Mouse (Mus musculus) adrenal gland, postnatal 14 days (tissue): ENCODE data around the gene Acsm5. TPM values are rescaled to one million over a fixed set of nuclear protein-coding genes. Genes with fewer than 3 reads are reported as not detected.
A peak's percentile ranks its signal among the peaks of the same experiment; 100 is the strongest.

Source experiments
- DNase-seq: peaks from one replicate; pipeline ENCODE4 v3.0.0; 2021; ENCODE audit warnings: mixed read lengths
- long read RNA-seq, 2 experiments: library from polyadenylated mRNA; stranded (forward); transcript quantifications; one replicate each; pipeline ENCODE4 v2.0.0; 2021
- total RNA-seq: library from RNA; stranded (reverse); gene quantifications from 2 replicates; pipeline ENCODE4 v1.2.3, GENCODE M21; 2021

Acsm5 gene
- 4.6 and 11.0 TPM in 2 replicates for total RNA-seq
- long read RNA-seq, experiment 1, result 0 reads
- long read RNA-seq, experiment 2, partial matches to known transcripts, result 0 of 11 reads
- long read RNA-seq, experiment 2, other reads (novel, unspliced or antisense), result 3 of 11 reads

DNA sequence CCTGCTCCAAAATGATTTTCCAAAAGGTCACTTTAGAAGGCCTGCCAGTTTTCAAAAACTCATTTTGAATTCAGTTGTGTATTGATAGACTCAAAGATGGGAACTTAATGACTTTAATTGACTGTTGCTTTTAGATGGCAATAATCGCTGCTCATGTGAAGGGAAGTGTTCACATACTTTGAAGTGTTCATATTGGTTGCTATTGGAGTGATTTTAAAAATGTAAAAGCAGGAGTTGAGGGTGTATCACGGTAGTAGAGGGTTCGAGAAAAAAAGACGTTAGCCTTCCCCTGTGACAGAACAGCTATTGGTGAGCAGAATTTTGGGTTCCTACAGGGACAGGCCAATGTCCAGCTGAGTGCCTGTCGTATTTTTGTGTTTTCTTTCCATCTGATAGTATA, at the start of gene Acsm5:
Gene Acsm5 (plus strand): TSS at position 301 of the 400 bp plus-strand sequence.
- DNase-seq, result no peak

DNA sequence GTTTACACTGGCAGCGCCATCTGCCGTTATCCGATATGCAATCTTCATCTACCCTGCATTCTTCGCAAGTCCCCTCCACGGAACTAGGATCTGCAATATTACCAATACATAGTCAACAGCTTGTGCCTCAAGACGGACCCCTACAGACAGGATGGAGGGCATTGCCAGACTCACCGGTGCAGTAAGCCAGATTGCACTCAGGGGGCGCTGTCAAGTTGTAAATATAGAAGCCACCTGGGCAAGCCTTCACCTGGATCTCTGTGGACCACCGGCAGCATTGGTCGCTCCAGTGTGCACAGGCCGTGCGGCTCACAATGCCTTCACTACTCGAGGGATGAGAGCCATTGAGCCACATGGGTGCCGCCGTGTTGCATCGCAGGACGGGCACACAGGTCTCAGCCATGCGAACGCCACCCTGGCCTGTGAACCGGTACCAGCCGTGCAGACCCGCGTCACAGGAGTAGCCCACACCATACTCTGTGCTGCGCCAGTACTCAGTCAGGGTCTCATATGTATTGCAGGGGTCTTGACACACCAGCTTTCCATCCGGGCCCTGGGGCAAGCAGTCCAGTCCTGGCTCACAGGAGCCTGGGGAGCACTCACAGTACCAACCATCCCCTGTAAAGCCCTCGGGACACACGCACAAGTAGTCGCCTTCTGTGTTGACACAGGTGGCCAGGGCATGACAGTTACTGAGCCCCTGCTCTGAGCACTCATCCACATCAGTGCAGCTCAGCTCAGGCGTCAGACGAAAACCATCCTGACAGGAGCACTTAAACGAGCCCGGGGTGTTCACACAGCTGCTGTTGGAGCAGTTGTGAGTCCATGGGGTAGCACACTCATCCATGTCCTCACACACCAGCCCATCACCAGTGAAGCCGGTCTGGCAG, 42.5 kb upstream of the Acsm5 start:
- no peak for DNase-seq

DNA sequence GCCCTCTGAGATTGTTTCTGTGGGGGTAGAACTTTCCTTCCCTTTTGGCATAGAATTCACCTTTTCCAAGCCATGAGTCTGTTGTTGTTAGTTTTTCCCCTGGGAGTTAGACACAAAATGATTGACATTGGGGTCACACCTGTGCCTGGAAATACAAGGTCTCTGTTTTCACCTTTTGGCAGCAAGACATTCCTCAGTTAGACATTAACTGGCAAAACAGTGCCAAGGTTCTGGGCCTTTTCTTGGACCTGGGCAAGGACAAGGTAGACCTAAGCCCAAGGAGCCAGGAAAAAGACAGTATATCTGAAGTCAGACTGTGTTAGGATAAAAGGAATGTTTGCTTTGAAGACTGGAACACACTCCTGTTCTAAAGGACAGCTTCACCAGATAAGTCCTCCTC, 40.0 kb upstream of the Acsm5 start, which contains the start of gene Umod:
Gene Umod (minus strand): TSS at position 27 of the 400 bp plus-strand sequence.
- DNase-seq, result no peak

DNA sequence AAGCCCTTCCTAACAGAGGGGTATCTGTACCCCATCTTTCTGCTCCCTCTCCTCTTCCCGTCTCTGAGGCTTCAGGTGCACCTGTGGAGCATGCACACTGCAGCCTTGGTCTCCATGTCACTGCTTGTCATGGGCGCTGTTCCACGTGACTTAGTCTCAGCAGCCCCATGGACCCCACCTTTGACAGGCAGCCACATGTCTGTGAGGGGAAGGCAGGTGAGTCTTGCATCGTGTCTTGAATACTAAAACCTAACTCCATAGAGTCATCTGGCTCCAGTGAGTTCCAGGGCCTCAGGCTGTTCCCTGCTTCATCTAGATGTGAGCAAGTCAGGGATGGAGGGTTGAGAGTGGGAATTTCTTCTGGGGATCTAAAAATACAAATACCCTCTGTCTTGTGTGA, 35.1 kb upstream of the Acsm5 start:
- DNase-seq, result no peak

DNA sequence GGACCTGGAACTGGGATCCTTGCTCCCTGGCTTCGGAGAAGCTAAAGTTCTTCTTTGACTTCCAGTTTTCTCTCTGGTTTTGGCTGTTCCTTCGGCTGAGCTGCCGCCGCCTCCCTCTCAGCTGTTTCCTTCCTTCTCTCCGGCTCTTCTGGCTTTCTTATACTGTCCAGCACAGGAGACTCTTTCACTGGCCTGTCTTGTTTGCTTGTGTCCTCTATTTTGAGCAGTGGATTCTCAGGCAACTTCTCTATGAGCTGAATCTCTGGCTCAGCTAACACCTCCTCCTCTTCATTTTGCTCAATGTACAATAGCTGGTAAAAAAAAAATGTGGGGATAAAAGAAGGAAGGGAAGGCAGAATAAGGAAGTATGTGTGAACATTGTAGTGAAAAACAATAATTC, 32.6 kb upstream of the Acsm5 start:
- no peak for DNase-seq

DNA sequence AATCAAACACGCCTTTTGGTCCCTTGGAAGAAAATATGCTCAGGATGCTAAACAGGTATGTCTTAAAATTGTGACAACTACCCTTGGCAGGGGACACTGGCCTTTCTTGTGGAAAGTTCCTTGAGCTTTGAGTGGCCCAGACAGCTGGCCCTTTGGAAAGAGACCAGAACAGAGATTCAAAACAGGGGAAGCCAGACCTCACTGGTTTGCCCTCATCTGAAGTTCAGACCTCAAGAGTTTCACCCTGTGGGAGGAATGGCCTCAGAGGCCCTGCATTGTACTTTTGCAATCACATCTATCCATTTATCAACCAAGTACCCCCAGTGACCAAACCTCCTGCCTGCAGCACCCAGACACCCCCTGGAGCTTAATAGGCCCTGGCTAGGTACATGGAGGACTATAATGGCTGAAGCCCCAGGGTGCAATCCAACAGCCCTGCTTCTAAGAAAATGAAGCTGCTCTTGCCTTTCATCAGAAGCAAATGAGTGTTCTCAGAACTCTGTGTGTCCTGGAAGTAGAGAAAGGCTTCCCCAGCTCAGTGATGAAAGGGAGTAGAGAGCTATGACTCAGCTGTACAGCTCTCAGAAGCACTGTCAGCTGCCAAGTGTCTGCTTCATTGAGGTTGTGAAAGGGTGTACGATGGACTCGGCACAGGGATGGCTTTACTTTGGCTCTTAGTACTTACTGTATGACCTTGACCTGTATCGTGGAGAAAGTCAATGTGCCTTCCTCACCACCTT, 29.1 kb upstream of the Acsm5 start:
- DNase-seq, result peak; percentile 10

DNA sequence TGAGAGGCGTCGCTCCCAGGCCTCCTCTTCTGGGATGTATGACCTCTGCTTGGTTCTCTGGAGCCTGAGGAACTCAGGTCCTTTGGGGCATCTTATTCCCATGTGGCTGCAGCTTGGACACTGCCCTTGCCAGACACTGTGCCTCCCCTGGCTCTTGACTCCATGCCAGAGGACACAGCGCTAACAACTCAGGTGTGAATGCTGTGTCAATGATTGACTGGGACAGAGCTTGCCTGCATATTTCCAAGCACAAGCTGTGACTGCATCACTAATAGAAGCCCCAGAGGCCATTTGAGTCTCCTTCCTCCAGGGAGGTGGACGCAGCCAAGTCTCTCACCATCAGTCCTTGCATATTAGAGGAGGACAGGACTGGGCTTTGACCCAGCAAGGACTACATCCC, 8.1 kb upstream of the Acsm5 start:
- no peak for DNase-seq

DNA sequence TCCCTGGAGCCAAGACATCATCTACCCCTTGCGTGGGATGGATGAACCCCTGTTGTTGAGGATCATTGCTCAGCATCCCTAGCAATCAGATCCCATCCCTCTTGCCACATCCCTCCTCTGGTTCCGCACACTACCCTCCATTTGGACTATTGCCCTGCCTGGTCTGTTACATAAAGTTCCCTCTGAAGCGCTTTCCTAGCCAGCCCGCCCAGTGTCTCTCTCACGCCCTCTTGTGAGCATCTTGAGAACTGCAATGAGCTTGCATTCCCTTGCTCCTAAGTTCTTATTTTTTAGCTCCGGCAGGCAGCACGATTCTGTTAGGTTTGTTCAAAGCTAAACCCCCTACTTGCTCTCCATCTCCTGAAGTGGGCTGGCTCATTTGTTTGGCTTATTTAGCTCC, 6.2 kb upstream of the Acsm5 start:
- DNase-seq, result peak; percentile 72

DNA sequence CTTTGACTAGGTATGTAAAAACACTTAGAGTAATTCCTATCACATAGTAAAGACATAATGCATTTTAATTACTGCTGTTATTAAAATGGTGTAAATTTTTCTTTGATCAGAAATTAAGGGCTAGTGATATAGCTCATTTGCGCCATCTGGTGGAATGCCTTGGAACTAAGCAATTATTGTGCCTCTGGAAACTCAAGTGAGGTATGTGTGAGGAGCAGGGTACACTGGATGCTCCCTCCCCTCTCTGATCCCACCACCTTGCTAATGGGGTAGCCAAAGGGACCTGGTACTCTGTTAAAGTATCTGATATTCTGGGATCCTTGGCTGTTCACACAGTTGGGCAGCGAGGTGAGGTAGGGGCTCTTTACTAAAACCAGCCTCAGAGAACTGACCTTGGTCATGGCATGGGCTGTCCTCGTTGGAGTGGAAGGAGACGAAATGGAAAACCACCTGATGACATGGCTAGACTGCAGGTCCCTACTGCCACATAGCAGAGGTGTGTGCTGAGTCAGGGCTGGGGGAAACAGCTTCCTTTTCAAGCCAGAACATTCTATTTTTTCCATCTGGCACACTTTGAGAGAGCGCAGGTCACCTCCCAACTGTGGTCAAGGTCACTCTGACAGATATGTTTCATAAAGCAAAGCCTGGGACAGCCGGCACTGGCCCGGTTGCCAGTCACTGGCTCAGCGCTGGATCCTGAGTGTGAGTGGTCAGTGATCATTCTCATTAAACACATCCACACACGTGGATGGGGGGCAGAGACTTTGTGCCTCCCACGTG, 3.6 kb upstream of the Acsm5 start:
- DNase-seq, result peak; percentile 38

DNA sequence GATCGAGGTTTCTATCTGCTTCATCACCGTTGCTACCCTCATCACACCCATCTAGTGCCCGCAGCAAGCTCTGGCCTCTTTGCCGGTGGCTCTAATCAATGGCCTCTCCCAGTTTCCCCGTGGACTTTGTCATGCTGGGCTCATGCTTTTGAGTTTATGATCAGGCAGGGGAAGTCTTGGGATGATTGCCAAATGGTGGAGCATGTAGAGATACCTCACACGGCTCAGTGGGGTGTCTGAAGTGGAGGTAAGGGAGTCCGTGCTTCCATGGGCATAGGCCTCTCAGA, 3.0 kb upstream of the Acsm5 start:
- no peak for DNase-seq

DNA sequence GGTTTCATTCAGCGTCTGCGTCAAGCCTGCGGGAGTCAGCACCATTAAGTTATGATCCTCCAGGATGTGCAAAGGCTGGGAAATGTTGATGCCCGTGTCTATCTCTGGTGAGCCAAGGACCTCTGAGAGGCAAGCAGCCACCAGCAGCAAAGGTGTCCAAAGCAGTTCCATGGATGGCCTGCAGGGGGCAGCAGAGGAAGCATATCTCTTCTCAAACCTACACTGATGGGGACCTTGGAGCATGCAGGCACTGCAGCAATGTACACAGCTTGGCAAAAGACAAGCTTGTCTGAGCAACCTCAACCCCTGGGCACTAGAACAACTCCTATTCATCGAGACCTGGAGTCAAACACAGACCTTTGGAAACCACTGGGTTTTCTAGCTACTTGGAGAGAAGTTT, 391 bp downstream of the Acsm5 start:
- DNase-seq, result peak; percentile 86

DNA sequence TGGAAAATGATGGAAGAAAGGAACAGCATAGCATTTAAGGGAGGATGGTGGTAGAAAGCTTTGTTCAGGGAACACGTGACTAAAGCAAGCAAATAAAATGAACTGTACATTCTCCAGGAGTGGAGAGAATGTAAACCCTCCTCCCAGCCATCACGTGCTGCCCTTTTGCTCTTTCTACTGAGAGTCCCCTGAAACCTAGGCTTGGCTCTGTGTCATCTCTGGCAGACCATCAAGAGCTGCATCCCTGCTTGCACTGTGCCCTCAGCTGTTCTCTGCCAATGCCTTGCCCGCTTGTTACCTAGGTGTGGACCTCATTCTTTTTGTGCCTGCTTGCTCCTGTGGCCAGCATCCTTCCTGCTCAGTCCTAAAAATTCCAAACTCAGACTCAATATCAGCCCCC, 2.6 kb downstream of the Acsm5 start:
- DNase-seq, result no peak

DNA sequence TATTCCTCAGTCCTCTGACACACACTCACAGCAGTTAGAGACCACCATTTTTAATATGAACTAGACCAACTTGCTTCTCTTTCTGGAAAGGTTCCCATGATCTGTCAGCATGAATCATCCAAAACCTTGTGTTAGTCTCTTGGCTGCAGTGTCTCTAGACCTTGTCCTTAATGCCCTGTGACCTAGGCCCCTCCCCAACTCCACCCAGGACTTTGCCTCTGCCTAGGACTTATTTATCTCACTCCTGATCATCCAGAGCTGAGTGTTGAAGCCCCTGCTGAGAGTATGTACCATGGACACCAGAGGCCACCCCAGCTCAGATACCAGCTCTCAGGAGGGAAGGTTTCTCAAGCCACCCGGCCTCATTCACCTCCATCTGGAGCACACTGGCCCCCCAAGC, 3.1 kb downstream of the Acsm5 start:
- DNase-seq, result peak; percentile 62

DNA sequence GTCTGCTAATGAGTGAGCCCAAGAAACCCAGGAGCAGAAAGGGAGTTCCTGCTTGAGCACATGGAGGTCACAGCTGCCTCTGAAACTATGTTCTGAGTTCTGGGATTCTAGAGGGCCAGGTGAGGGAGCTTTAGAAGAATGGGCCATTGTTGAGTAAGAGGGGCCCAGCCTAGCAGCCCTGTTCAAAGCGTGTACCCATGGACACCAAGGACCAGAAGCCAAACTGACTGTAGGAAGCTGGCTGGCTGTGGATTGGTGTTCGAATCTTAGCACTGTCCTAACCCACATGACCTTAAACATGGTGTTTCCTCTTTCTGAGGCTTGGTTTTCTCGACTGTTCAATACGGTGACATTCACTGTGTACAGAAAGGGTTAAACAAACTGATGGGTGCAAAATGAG, 4.1 kb downstream of the Acsm5 start, which contains the start of gene Pdilt:
Gene Pdilt (minus strand): TSS at position 101 of the 400 bp plus-strand sequence.
- no peak for DNase-seq

DNA sequence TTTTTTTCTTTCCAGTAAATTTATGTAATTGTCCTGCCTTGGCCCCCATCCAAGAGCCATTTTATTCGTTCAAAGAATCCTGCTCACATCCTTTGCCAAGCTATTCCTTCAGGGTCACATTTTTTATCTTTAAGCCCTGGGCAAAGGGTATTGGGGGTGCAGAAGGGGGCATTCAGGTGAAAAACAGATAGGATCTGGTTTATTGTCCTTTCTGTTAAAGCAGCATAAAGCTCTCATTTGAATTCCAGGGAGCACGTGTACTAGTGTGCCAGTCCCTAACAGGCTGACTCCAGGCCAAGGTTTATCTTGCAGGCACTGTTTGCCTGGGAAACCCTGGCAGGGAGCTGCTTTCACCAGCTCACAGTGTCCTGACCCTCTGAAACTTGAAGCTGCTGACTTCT, 6.6 kb downstream of the Acsm5 start:
- peak; percentile 75 for DNase-seq

DNA sequence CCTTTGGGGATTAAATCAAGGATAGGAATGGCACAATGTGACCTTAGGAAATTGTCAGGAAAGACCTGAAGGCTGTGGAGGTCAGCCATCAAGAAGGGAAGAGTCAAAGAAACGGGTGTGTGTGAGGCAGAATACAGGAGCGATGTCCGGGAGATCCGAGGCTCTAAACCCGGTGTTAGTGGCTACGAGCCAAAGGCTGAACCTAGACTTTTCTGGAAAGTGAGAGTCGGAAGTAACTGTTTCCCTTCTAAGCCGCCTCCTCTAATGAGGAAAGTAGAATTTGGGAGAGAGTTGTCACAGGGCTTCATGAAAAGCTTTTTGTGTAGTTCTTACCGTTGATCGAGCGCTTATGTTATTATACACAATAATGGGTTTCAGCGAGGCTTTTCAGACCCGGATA, 7.2 kb downstream of the Acsm5 start:
- no peak for DNase-seq

DNA sequence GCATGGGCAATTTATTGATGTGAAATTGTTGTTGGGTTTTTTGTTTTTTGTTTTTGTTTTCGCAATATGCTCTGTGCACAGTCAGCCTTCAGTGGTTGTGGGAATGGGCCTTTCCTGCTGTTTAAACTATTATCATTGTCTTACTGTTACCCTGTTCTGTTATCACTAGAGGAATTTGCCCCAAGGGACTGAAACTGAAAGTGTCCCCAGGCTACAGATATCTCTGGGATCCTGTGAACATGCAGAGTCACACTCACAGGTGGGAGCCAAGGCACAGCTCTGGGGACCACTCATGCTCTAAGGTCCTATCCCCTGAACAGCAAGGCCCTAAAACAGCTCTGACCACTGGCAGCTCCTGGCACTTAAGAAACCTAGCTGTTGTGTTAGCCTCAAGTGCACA, 7.9 kb downstream of the Acsm5 start:
- no peak for DNase-seq

DNA sequence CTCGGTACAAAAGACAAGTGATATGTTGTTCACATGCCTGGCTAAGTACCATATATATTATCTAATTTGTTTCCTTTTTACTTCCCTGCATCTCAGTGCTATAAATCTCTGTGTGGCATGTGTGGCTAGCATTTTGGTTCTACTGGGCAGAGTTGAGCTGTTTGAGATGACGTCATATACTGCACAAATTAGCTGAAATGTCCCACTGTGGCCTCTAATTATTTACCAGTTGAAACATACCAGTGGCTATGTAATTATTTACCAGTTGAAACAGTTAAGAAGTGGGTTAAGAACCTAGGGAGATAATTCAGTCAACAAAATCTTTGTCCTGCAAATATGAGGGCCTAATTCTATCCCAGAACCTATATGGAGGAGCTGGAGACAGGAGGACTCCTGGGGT, 8.3 kb downstream of the Acsm5 start:
- DNase-seq, result no peak

DNA sequence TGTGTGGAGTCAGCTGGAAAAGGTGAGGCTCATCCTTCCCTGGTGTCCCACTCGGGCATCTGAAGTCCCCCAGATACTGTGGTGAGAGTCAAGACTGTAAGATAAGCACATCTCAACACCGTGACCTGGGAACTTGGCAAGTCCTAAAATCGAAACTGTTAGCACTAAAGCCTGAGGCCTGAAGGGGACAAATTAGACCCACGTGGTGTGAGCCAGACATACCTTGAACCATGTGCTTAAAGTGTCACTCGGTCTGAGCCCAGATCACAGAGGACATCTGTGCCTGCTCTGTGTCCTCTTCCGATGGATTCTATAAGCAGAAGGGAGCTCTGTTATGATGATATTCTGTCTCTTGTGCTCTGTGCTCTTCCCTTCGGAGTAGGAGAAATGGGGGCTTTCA, 9.4 kb downstream of the Acsm5 start:
- no peak for DNase-seq

DNA sequence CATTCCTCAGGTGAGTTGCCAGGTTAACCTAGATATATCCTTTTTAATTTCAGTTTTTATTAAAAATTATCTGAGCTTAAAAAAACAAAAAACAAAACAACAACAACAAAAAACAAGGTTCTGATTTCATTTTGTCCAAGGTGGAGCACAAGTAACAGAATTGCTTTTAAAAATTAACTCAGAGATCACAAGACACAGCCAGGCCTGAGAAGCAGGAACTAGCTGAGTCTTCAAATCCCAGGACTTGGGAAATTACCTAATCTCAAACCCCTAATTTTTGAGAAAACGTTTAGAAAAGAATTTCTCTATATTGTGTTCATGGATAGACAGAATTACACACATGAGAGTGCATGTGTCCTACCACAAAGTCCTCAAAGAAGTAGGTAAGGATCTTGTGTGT, 13.7 kb downstream of the Acsm5 start:
- DNase-seq, result no peak

DNA sequence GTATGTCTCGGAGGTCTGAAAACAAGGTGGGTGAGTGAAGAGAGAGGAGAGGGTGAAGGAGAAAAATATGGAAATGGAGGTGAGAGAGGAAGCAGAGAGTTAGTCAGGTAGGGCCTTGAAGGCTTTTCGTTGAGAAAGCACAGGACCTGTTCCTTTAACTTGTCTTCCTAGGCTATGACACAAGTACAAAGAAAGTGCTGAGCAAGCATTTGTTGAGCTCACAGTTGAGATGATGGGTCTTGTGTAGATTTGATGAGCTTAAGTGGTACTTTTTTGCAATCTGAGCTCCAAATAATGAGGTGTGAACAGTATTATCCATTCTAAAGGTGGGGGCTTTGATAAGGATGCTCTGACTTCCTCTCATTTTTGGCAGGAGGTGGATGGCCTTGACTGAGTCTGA, 15.1 kb downstream of the Acsm5 start:
- no peak for DNase-seq

DNA sequence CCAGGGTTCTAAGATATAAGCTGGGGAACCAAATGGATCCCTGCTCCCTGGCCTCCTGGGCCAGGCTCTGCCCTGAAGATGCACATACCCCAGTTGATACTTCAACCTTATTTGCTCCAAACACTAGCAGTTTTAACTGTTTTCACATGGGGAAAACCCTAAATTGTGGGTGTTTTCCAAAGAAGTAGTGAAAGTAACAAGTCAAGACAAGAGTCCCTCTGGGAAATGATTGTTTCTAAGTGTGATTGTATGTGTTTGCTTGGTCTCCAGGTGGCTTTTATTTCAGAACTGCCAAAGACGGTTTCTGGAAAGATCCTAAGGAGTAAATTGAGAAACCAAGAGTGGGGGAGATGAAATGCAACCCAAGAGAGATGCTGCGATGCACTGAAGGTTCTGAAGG, 23.2 kb downstream of the Acsm5 start:
- no peak for DNase-seq

DNA sequence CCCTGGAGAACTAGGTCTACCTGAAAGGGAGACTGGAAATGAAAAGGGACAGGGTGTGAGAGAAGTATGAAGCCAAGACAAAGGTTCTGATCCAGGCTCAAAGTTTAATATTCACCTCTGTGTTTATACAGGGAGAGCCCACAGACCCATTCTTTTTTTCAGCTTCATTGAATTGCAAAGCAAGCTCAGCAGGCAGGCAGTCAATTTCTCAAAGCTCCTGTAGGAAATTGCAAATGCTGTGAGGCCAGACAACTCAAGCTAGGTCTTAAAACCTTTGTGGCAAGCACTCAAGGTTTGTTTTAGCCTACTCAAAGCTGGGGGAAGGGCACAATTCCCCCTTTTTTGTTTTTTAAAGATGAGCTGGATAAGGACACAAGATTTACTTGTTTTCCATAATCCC, 26.3 kb downstream of the Acsm5 start:
- no peak for DNase-seq
